Mouse (Mus musculus) MEL (cell line): ENCODE measurements around the gene Ctsh. TPM values are rescaled to one million over a fixed set of nuclear protein-coding genes. Genes with fewer than 3 reads are reported as not detected.

Experiments
- DNase-seq: peaks from one replicate; pipeline ENCODE4 v3.0.0; 2011; ENCODE audit warnings: low read depth, low spot score
- H3K27ac ChIP-seq: 2 replicates; pipeline ENCODE4 v1.5.1; 2012; ENCODE audit warnings: low read depth, mild to moderate bottlenecking, control low read depth, low read length, moderate library complexity; ENCODE audit not compliant: control insufficient read depth
- H3K27me3 ChIP-seq, 2 experiments: fragments of 150-350 bp in 1 of 2; sonication (generic) in 1 of 2; 2 replicates each; pipeline ENCODE4 v1.6.1; 2012; ENCODE audit warnings: low read length in 2 of 2, mild to moderate bottlenecking in 2 of 2, improper control_type of control experiment in 1 of 2, moderate library complexity in 1 of 2; ENCODE audit not compliant: insufficient read depth in 2 of 2, control insufficient read depth in 1 of 2
- H3K36me3 ChIP-seq, 2 experiments: 2 replicates each; pipeline ENCODE4 v1.6.1; 2012 to 2014; ENCODE audit warnings: low read length in 2 of 2, improper control_type of control experiment in 1 of 2, inconsistent platforms in 1 of 2, mild to moderate bottlenecking in 1 of 2; ENCODE audit not compliant: insufficient read depth in 2 of 2, control insufficient read depth in 1 of 2
- H3K4me1 ChIP-seq, 2 experiments: fragments of 150-350 bp in 1 of 2; sonication (generic) in 1 of 2; 2 replicates each; pipeline ENCODE4 v1.6.1; 2012; ENCODE audit warnings: low read length in 2 of 2, improper control_type of control experiment in 1 of 2, mild to moderate bottlenecking in 1 of 2; ENCODE audit not compliant: insufficient read depth in 2 of 2, control insufficient read depth in 1 of 2
- H3K4me3 ChIP-seq, 2 experiments: fragments of 150-350 bp in 1 of 2; sonication (generic) in 1 of 2; 2 replicates each; pipeline ENCODE4 v1.5.1; 2012; ENCODE audit warnings: low read depth in 2 of 2, low read length in 2 of 2, mild to moderate bottlenecking in 2 of 2, moderate library complexity in 2 of 2, control low read depth in 1 of 2, improper control_type of control experiment in 1 of 2; ENCODE audit not compliant: control insufficient read depth in 1 of 2, insufficient read depth in 1 of 2
- H3K79me2 ChIP-seq: 2 replicates; pipeline ENCODE4 v1.6.1; 2012; ENCODE audit warnings: mild to moderate bottlenecking, low read length, moderate library complexity; ENCODE audit not compliant: control insufficient read depth, poor library complexity, insufficient read depth
- H3K9ac ChIP-seq: 2 replicates; pipeline ENCODE4 v1.6.1; 2012; ENCODE audit warnings: low read depth, mild to moderate bottlenecking, control low read depth, low read length, moderate library complexity; ENCODE audit not compliant: control insufficient read depth, poor library complexity, severe bottlenecking
- H3K9me3 ChIP-seq: fragments of 150-350 bp; sonication (generic); replicated peaks from 2 replicates; pipeline ENCODE4 v1.6.1; 2012; ENCODE audit warnings: mild to moderate bottlenecking, low read length, improper control_type of control experiment, moderate library complexity; ENCODE audit not compliant: insufficient read depth
- CHD1 ChIP-seq: IDR thresholded peaks from 2 replicates; pipeline ENCODE4 v1.6.1; 2012; ENCODE audit warnings: low read depth, mild to moderate bottlenecking, inconsistent platforms, low read length, improper control_type of control experiment
- E2F4 ChIP-seq: IDR thresholded peaks from 2 replicates; pipeline ENCODE4 v1.6.1; 2011; ENCODE audit warnings: low read depth, low read length, improper control_type of control experiment, borderline replicate concordance
- ELF1 ChIP-seq: IDR thresholded peaks from 2 replicates; pipeline ENCODE4 v1.6.1; 2014; ENCODE audit warnings: low read depth, mild to moderate bottlenecking, inconsistent platforms, low read length, improper control_type of control experiment, moderate library complexity
- EP300 ChIP-seq, 2 experiments: IDR thresholded peaks; 2 replicates each; pipeline ENCODE4 v1.6.1; 2011; ENCODE audit warnings: improper control_type of control experiment in 2 of 2, low read length in 2 of 2, low read depth in 1 of 2, mild to moderate bottlenecking in 1 of 2
- GABPA ChIP-seq: IDR thresholded peaks from 2 replicates; pipeline ENCODE4 v1.6.1; 2012; ENCODE audit warnings: low read depth, mild to moderate bottlenecking, inconsistent platforms, low read length, improper control_type of control experiment, moderate library complexity
- GATA1 ChIP-seq: IDR thresholded peaks from 2 replicates; pipeline ENCODE4 v1.6.1; 2011; ENCODE audit warnings: low read depth, low read length, improper control_type of control experiment
- MAFK ChIP-seq: IDR thresholded peaks from 2 replicates; pipeline ENCODE4 v1.6.1; 2011; ENCODE audit warnings: low read depth, mild to moderate bottlenecking, low read length, improper control_type of control experiment, borderline replicate concordance
- MAX ChIP-seq: IDR thresholded peaks from 2 replicates; pipeline ENCODE4 v1.6.1; 2011; ENCODE audit warnings: low read length, improper control_type of control experiment
- MAZ ChIP-seq: IDR thresholded peaks from 2 replicates; pipeline ENCODE4 v1.6.1; 2012; ENCODE audit warnings: low read depth, mild to moderate bottlenecking, inconsistent platforms, low read length, improper control_type of control experiment
- MEF2A ChIP-seq: IDR thresholded peaks from 2 replicates; pipeline ENCODE4 v1.6.1; 2014; ENCODE audit warnings: low read depth, mild to moderate bottlenecking, inconsistent platforms, low read length, improper control_type of control experiment; ENCODE audit not compliant: poor library complexity, insufficient replicate concordance, severe bottlenecking; ENCODE audit errors: extremely low read depth
- MXI1 ChIP-seq: IDR thresholded peaks from 2 replicates; pipeline ENCODE4 v1.6.1; 2011; ENCODE audit warnings: mild to moderate bottlenecking, low read depth, low read length, improper control_type of control experiment
- MYC ChIP-seq: IDR thresholded peaks from 2 replicates; pipeline ENCODE4 v1.6.1; 2011; ENCODE audit warnings: low read depth, mild to moderate bottlenecking, low read length, improper control_type of control experiment, moderate library complexity
- NELFE ChIP-seq: IDR thresholded peaks from 2 replicates; pipeline ENCODE4 v1.6.1; 2011; ENCODE audit warnings: low read depth, low read length, improper control_type of control experiment
- POLR2A ChIP-seq, 2 experiments: IDR thresholded peaks; 2 replicates each; pipeline ENCODE4 v1.6.1; 2011 to 2012; ENCODE audit warnings: low read length in 2 of 2, mild to moderate bottlenecking in 2 of 2, control low read depth in 1 of 2, improper control_type of control experiment in 1 of 2, low read depth in 1 of 2, moderate library complexity in 1 of 2; ENCODE audit not compliant: control insufficient read depth in 1 of 2, insufficient read depth in 1 of 2, poor library complexity in 1 of 2
- POLR2AphosphoS2 ChIP-seq: IDR thresholded peaks from 2 replicates; pipeline ENCODE4 v1.6.1; 2011; ENCODE audit warnings: low read length, improper control_type of control experiment
- POLR2AphosphoS5 ChIP-seq: IDR thresholded peaks from 2 replicates; pipeline ENCODE4 v1.6.1; 2012; ENCODE audit warnings: low read depth, borderline replicate concordance, mild to moderate bottlenecking, inconsistent platforms, low read length, moderate library complexity, mixed read lengths
- RAD21 ChIP-seq: IDR thresholded peaks from 2 replicates; pipeline ENCODE4 v1.6.1; 2011; ENCODE audit warnings: mild to moderate bottlenecking, low read depth, low read length, improper control_type of control experiment
- SMC3 ChIP-seq: IDR thresholded peaks from 2 replicates; pipeline ENCODE4 v1.6.1; 2011; ENCODE audit warnings: low read depth, low read length, improper control_type of control experiment
- TAL1 ChIP-seq: IDR thresholded peaks from 2 replicates; pipeline ENCODE4 v1.6.1; 2012; ENCODE audit warnings: mild to moderate bottlenecking, inconsistent platforms, low read length, moderate library complexity, mixed read lengths
- TBP ChIP-seq: IDR thresholded peaks from 2 replicates; pipeline ENCODE4 v1.8.0; 2011; ENCODE audit warnings: low read depth, low read length, improper control_type of control experiment
- TCF12 ChIP-seq: IDR thresholded peaks from 2 replicates; pipeline ENCODE4 v1.6.1; 2014; ENCODE audit warnings: low read depth, mild to moderate bottlenecking, inconsistent platforms, low read length, improper control_type of control experiment, moderate library complexity
- UBTF ChIP-seq: IDR thresholded peaks from 2 replicates; pipeline ENCODE4 v1.6.1; 2012; ENCODE audit warnings: low read depth, mild to moderate bottlenecking, inconsistent platforms, low read length, improper control_type of control experiment, moderate library complexity, borderline replicate concordance; ENCODE audit not compliant: insufficient read depth
- ZC3H11A ChIP-seq: IDR thresholded peaks from 2 replicates; pipeline ENCODE4 v1.6.1; 2012; ENCODE audit warnings: low read depth, mild to moderate bottlenecking, inconsistent platforms, low read length, improper control_type of control experiment
- ZMIZ1 ChIP-seq: IDR thresholded peaks from 2 replicates; pipeline ENCODE4 v1.6.1; 2012; ENCODE audit warnings: low read depth, mild to moderate bottlenecking, inconsistent platforms, low read length, improper control_type of control experiment, moderate library complexity
- polyA plus RNA-seq, 2 experiments: library from polyadenylated mRNA; stranded (reverse) in 1 of 2; unstranded in 1 of 2; fragments of >175 nt in 1 of 2; fragments of >200 nt in 1 of 2; gene quantifications; 2 replicates each; pipeline versions ENCODE4 v1.2.1 to v1.2.4; 2012; ENCODE audit warnings: low replicate concordance in 2 of 2, low read depth in 1 of 2; ENCODE audit not compliant: insufficient read length in 2 of 2, insufficient read depth in 1 of 2, missing spikeins in 1 of 2
- total RNA-seq: library from RNA; depleted of rRNA; stranded (reverse); fragments of 300-350 nt; gene quantifications from 2 replicates; pipeline ENCODE4 v1.2.3, GENCODE M21; 2012

Gene Ctsh
- total and polyA plus RNA-seq, 3 experiments, result not detected

DNA sequence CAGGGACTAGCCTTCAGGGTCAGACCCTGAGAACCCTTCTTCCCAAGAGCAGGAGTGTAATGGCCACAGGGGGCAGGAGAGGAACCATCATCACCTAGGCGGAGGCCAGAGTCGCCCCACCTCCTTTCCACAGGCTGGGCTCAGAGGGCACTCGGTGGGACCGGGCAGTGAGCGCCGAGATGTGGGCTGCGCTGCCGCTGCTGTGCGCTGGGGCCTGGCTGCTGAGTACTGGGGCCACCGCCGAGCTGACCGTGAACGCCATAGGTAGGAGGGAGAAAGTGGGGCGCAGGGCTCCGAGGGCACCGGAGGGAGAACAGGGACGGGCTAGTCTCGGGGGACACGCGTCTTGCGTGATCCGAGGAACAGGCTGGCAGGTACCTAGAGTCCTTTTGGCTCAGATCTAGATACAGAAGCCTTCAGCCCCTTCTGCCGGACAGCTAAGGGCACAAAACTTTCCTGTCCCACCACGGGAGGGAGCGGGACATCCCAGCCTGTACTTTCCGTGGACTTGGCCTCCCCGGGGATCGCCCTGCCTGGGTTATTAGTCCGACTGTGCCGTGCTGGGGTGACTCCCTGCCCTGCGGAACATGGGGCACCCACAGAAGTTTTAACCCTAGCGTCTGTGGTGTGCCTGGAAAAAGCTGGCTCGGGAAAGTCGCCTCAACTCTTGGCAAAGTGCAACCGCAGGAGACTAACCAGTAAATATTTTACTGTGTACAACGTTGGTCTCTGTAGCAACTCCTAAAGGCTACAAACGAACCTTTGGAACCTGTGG lies 606 bp downstream of the Ctsh start:
- H3K4me3 ChIP-seq, result no peak overlapping the region
- no peak for TF ChIP-seq UBTF
- no peak for TF ChIP-seq MAZ
- TF ChIP-seq GABPA, result no peak
- TF ChIP-seq POLR2A (IDR thresholded peaks at IDR 0.05; ENCODE audit: control insufficient read depth in 1 of 2, insufficient read depth in 1 of 2, low read depth in 1 of 2, low read length in 2 of 2, poor library complexity in 1 of 2), result no peak
- no peak for TF ChIP-seq POLR2AphosphoS2
- no peak for TF ChIP-seq MEF2A
- TF ChIP-seq MXI1, result no peak
- no peak for TF ChIP-seq ZC3H11A
- no peak for TF ChIP-seq TCF12
- TF ChIP-seq GATA1, result no peak
- no peak for TF ChIP-seq ZMIZ1
- TF ChIP-seq SMC3, result no peak
- H3K9ac ChIP-seq, result no peak overlapping the region
- no peaks in the 10 kb centered on the region for H3K36me3 ChIP-seq
- H3K27ac ChIP-seq, result no peak overlapping the region
- H3K79me2 ChIP-seq, result no peaks in the 10 kb centered on the region
- no peaks in the 10 kb centered on the region for H3K4me1 ChIP-seq
- H3K27me3 ChIP-seq, result no peaks in the 10 kb centered on the region
- H3K9me3 ChIP-seq, result no peaks in the 10 kb centered on the region
- no peak for DNase-seq

DNA sequence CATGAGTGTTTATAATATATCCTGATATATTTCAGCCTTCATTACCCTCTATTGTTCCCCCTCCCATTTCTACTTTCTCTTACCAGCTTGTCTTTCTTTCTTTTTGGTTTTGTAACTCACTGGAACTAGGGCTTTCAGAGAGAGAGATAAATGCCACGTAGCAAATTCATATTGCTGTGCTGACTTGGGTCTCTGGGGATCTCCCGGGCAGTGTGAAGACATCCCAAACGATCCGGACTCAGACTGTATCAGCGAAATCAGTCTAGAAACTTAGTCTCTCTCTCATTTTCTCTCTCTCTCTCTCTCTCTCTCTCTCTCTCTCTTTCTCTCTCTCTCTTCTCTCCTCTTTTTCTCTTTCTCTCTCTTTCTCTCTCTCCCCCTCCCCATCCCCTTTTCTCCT lies 1.5 kb downstream of the Ctsh start:
- Histone ChIP-seq H3K9me3 (no peaks in the 10 kb centered on the region), H3K9ac (no peak overlapping the region), H3K4me3 (no peak overlapping the region), H3K27ac (no peak overlapping the region), H3K27me3 (no peaks in the 10 kb centered on the region)
- no peak for DNase-seq
- TF ChIP-seq E2F4, result no peak
- TF ChIP-seq GATA1, result no peak
- TF ChIP-seq MAZ, result no peak
- TF ChIP-seq RAD21, result no peak
- TF ChIP-seq TCF12, result no peak
- TF ChIP-seq GABPA, result no peak
- TF ChIP-seq EP300 (IDR thresholded peaks at IDR 0.05; ENCODE audit: low read depth in 1 of 2, low read length in 2 of 2), result no peak
- no peak for TF ChIP-seq POLR2A (IDR thresholded peaks at IDR 0.05; ENCODE audit: control insufficient read depth in 1 of 2, insufficient read depth in 1 of 2, low read depth in 1 of 2, low read length in 2 of 2, poor library complexity in 1 of 2)
- TF ChIP-seq TAL1, result no peak
- TF ChIP-seq ELF1, result no peak
- no peak for TF ChIP-seq MYC
- TF ChIP-seq POLR2AphosphoS2, result no peak
- no peak for TF ChIP-seq MAFK
- TF ChIP-seq POLR2AphosphoS5, result no peak
- TF ChIP-seq NELFE, result no peak
- no peak for TF ChIP-seq MXI1
- TF ChIP-seq CHD1, result no peak
- no peak for TF ChIP-seq MAX
- TF ChIP-seq SMC3, result no peak
- TF ChIP-seq TBP, result no peak
- TF ChIP-seq, all 39 proteins: peak for 0
- Histone ChIP-seq H3K4me1 (peaks cover 0 to 2% of the 10 kb centered on the region in 2 experiments; a peak in 1 of 4 replicates), H3K36me3 (no peaks in the 10 kb centered on the region), H3K79me2 (no peaks in the 10 kb centered on the region)
